Mouse (Mus musculus) ES-Bruce4 (cell line): ENCODE measurements around the gene Il17ra.

Experiments used
- CTCF ChIP-seq: IDR thresholded peaks from one replicate; pipeline ENCODE4 v1.8.1; 2011; ENCODE audit warnings: low read depth, low read length
- EP300 ChIP-seq: IDR thresholded peaks from 2 replicates; pipeline ENCODE4 v1.6.1; 2011; ENCODE audit warnings: low read depth, low read length; ENCODE audit not compliant: insufficient read depth
- POLR2A ChIP-seq: IDR thresholded peaks from one replicate; pipeline ENCODE4 v1.8.1; 2011; ENCODE audit warnings: low read length; ENCODE audit not compliant: insufficient read depth

DNA sequence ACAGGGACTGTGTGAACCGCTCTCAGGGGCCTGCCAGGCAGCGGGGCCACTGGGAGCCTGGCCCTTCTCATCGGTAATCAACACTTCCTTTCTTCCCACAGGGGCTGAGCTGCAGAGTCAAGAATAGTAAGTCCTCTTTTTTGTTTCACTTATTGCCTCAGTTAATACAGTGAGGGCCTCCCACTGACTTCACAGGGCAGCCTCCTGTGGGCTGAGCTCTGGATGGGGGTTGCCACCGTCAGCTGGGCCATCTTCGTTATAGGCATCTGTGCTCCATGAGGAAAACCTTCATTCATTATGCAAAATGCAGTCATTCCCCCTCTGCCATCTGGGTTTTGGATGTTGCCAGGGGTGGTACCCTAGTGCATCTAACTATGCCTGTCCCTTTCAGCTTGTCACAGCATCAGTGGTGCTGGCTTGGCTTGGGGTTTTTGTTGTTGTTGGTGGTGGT lies 9.0 kb downstream of the Il17ra start:
- TF ChIP-seq CTCF: no peak
- TF ChIP-seq POLR2A: no peak
- TF ChIP-seq EP300: no peak
